Mouse (Mus musculus) neural tube, embryonic 13.5 days (tissue): Measurements from ENCODE around the gene Wwox. TPM values are rescaled to one million over a fixed set of nuclear protein-coding genes. Genes with fewer than 3 reads are reported as not detected.

Experiments
- ATAC-seq: fragments of 200-750 bp; cut with Nextera tagmentation; 2 replicates; pipeline ENCODE4 v1.8.0; 2017; ENCODE audit warnings: low read depth, mild to moderate bottlenecking, moderate TSS enrichment, moderate library complexity
- H3K27ac ChIP-seq: fragments of 300-500 bp; sonication (generic); replicated peaks from 2 replicates; pipeline ENCODE4 v1.5.1; 2015; ENCODE audit warnings: moderate library complexity, mild to moderate bottlenecking, inconsistent platforms
- H3K27me3 ChIP-seq: fragments of 300-500 bp; sonication (generic); 2 replicates; pipeline ENCODE4 v1.6.1; 2015; ENCODE audit warnings: mild to moderate bottlenecking, inconsistent platforms
- H3K36me3 ChIP-seq: fragments of 300-500 bp; sonication (generic); 2 replicates; pipeline ENCODE4 v1.6.1; 2015; ENCODE audit warnings: mild to moderate bottlenecking, inconsistent platforms
- H3K4me1 ChIP-seq: fragments of 300-500 bp; sonication (generic); replicated peaks from 2 replicates; pipeline ENCODE4 v1.6.1; 2015; ENCODE audit warnings: inconsistent platforms
- H3K4me2 ChIP-seq: fragments of 300-500 bp; sonication (generic); 2 replicates; pipeline ENCODE4 v1.6.1; 2015; ENCODE audit warnings: inconsistent platforms, mild to moderate bottlenecking, moderate library complexity
- H3K4me3 ChIP-seq: fragments of 300-500 bp; sonication (generic); 2 replicates; pipeline ENCODE4 v1.5.1; 2015; ENCODE audit warnings: mild to moderate bottlenecking, inconsistent platforms
- H3K9ac ChIP-seq: fragments of 300-500 bp; sonication (generic); 2 replicates; pipeline ENCODE4 v1.6.1; 2015; ENCODE audit warnings: moderate library complexity, mild to moderate bottlenecking, inconsistent platforms
- H3K9me3 ChIP-seq: fragments of 300-500 bp; sonication (generic); 2 replicates; pipeline ENCODE4 v1.6.1; 2016; ENCODE audit warnings: inconsistent platforms
- WGBS: fragments of 180-500 bp; shearing (Covaris S2); methylation state at CpG from one replicate; pipeline ENCODE4 v1.1.7; 2015; 5-methylcytosine and 5-hydroxymethylcytosine counted together
- polyA plus RNA-seq: library from polyadenylated mRNA; unstranded; fragments of >200 nt; fragmentation: Nextera tagmentation; extraction: Ambion mirVana; gene quantifications from 2 replicates; pipeline ENCODE4 v1.2.1, GENCODE M21; 2015

Wwox gene
- polyA plus RNA-seq, 1 experiment from 2014 or later: 12.8 TPM

- WGBS: 53% methylated on average over 14 of the region's 14 CpGs
- 0 out of 2 replicates have a peak overlapping the region, but pooled peaks have one; percentile 11 for H3K4me2 ChIP-seq
- peak; percentile 23; the same call in 1 of the 2 replicates for ATAC-seq
Measured at GRCm38 (mm10) chr8:114650789-114651188, 211.3 kb downstream of the Wwox start.

GRCm38 (mm10) chr8:114657789-114658188, 218.3 kb downstream of the Wwox start:
- no peak overlapping the region for H3K4me2 ChIP-seq
- no peak overlapping the region for H3K4me3 ChIP-seq
- no peak overlapping the region for H3K9ac ChIP-seq
- no peak for ATAC-seq
- whole genome bisulfite sequencing: 61% methylated on average over 4 of the region's 4 CpGs
- H3K9me3 ChIP-seq: no peaks in the 10 kb centered on the region
- no peak overlapping the region for H3K27ac ChIP-seq
- H3K36me3 ChIP-seq: no peaks in the 10 kb centered on the region
- H3K4me1 ChIP-seq: peaks cover 16% of the 10 kb centered on the region
- no peaks in the 10 kb centered on the region for H3K27me3 ChIP-seq

More at GRCm38 (mm10) chr8:114650789-114651188, 211.3 kb downstream of the Wwox start:
- H3K9me3 ChIP-seq: no peaks in the 10 kb centered on the region
- H3K27me3 ChIP-seq: no peaks in the 10 kb centered on the region
- no peaks in the 10 kb centered on the region for H3K36me3 ChIP-seq
- H3K9ac ChIP-seq: no peak overlapping the region
- peak overlapping the region; percentile 67 for H3K27ac ChIP-seq
- no peak overlapping the region for H3K4me3 ChIP-seq
- peaks cover 18% of the 10 kb centered on the region for H3K4me1 ChIP-seq

GRCm38 (mm10) chr8:114658475-114658874, 219.0 kb downstream of the Wwox start:
- Histone ChIP-seq H3K4me2 (no peak overlapping the region), H3K9ac (no peak overlapping the region), H3K27ac (no peak overlapping the region; the same call in 1 of the 2 replicates), H3K27me3 (no peaks in the 10 kb centered on the region), H3K9me3 (no peaks in the 10 kb centered on the region), H3K36me3 (no peaks in the 10 kb centered on the region), H3K4me3 (no peak overlapping the region), H3K4me1 (peaks cover 16% of the 10 kb centered on the region)
- no peak for ATAC-seq
- 52% methylated on average over 4 of the region's 4 CpGs for WGBS

- 80% methylated on average over 7 of the region's 7 CpGs for WGBS
- no peaks in the 10 kb centered on the region for H3K9me3 ChIP-seq
Measured at GRCm38 (mm10) chr8:114663053-114663452, 223.6 kb downstream of the Wwox start.

GRCm38 (mm10) chr8:114665521-114665920, 226.1 kb downstream of the Wwox start:
- Histone ChIP-seq H3K27me3 (no peaks in the 10 kb centered on the region), H3K4me3 (no peak overlapping the region)
- 61% methylated on average over 6 of the region's 6 CpGs for WGBS

More at GRCm38 (mm10) chr8:114663053-114663452, 223.6 kb downstream of the Wwox start:
- Histone ChIP-seq H3K36me3 (no peaks in the 10 kb centered on the region), H3K27ac (no peak overlapping the region), H3K9ac (no peak overlapping the region), H3K27me3 (no peaks in the 10 kb centered on the region), H3K4me1 (peaks cover 11% of the 10 kb centered on the region), H3K4me3 (no peak overlapping the region), H3K4me2 (no peak overlapping the region)
- no peak for ATAC-seq

GRCm38 (mm10) chr8:114670801-114671200, 231.3 kb downstream of the Wwox start:
- no peak overlapping the region for H3K4me2 ChIP-seq
- H3K27me3 ChIP-seq: no peaks in the 10 kb centered on the region
- no peak overlapping the region for H3K9ac ChIP-seq
- H3K27ac ChIP-seq: no peak overlapping the region
- no peak for ATAC-seq
- 67% methylated on average over 6 of the region's 6 CpGs for WGBS
- H3K4me3 ChIP-seq: no peak overlapping the region
- H3K36me3 ChIP-seq: no peaks in the 10 kb centered on the region
- peaks cover 3% of the 10 kb centered on the region; the same call in 1 of the 2 replicates for H3K4me1 ChIP-seq
- no peaks in the 10 kb centered on the region for H3K9me3 ChIP-seq

More at GRCm38 (mm10) chr8:114665521-114665920, 226.1 kb downstream of the Wwox start:
- Histone ChIP-seq H3K4me1 (no peaks in the 10 kb centered on the region), H3K36me3 (no peaks in the 10 kb centered on the region), H3K9ac (no peak overlapping the region), H3K27ac (no peak overlapping the region), H3K4me2 (no peak overlapping the region), H3K9me3 (no peaks in the 10 kb centered on the region)
- no peak for ATAC-seq

- 78% methylated on average over 9 of the region's 9 CpGs for WGBS
- Histone ChIP-seq H3K4me1 (peaks cover 3% of the 10 kb centered on the region; the same call in 1 of the 2 replicates), H3K4me2 (no peak overlapping the region), H3K9me3 (no peaks in the 10 kb centered on the region), H3K27ac (no peak overlapping the region), H3K27me3 (no peaks in the 10 kb centered on the region), H3K4me3 (no peak overlapping the region), H3K9ac (no peak overlapping the region), H3K36me3 (no peaks in the 10 kb centered on the region)
- ATAC-seq: no peak
Measured at GRCm38 (mm10) chr8:114671237-114671674, 231.8 kb downstream of the Wwox start.

- ATAC-seq: no peak
- Histone ChIP-seq H3K4me2 (no peak overlapping the region), H3K27ac (no peak overlapping the region), H3K4me1 (peaks cover 3% of the 10 kb centered on the region; the same call in 1 of the 2 replicates), H3K36me3 (no peaks in the 10 kb centered on the region), H3K9ac (no peak overlapping the region), H3K9me3 (no peaks in the 10 kb centered on the region), H3K4me3 (no peak overlapping the region), H3K27me3 (no peaks in the 10 kb centered on the region)
- WGBS: 95% methylated on average over 3 of the region's 3 CpGs
Measured at GRCm38 (mm10) chr8:114673416-114673815, 234.0 kb downstream of the Wwox start.

- Histone ChIP-seq H3K27me3 (no peaks in the 10 kb centered on the region), H3K9me3 (no peaks in the 10 kb centered on the region), H3K27ac (no peak overlapping the region), H3K4me2 (no peak overlapping the region), H3K4me3 (no peak overlapping the region), H3K36me3 (no peaks in the 10 kb centered on the region), H3K9ac (no peak overlapping the region), H3K4me1 (peaks cover 16% of the 10 kb centered on the region; the same call in 1 of the 2 replicates)
- 63% methylated on average over 7 of the region's 7 CpGs for WGBS
- no peak for ATAC-seq
Measured at GRCm38 (mm10) chr8:114675151-114675550, 235.7 kb downstream of the Wwox start.

- Histone ChIP-seq H3K27ac (no peak overlapping the region), H3K4me3 (no peak overlapping the region), H3K36me3 (no peaks in the 10 kb centered on the region), H3K27me3 (no peaks in the 10 kb centered on the region), H3K4me2 (no peak overlapping the region), H3K9me3 (no peaks in the 10 kb centered on the region), H3K4me1 (peaks cover 22% of the 10 kb centered on the region), H3K9ac (no peak overlapping the region)
- ATAC-seq: no peak
- 82% methylated on average over 2 of the region's 2 CpGs for WGBS
Measured at GRCm38 (mm10) chr8:114676918-114677317, 237.5 kb downstream of the Wwox start.

GRCm38 (mm10) chr8:114677551-114678127, 238.2 kb downstream of the Wwox start:
- no peaks in the 10 kb centered on the region for H3K9me3 ChIP-seq
- no peak overlapping the region for H3K4me2 ChIP-seq
- H3K4me1 ChIP-seq: peaks cover 24% of the 10 kb centered on the region
- no peaks in the 10 kb centered on the region for H3K27me3 ChIP-seq
- no peaks in the 10 kb centered on the region for H3K36me3 ChIP-seq
- no peak overlapping the region for H3K4me3 ChIP-seq
- WGBS: 67% methylated on average over 6 of the region's 6 CpGs
- no peak overlapping the region for H3K9ac ChIP-seq
- no peak for ATAC-seq
- H3K27ac ChIP-seq: no peak overlapping the region

- H3K4me2 ChIP-seq: no peak overlapping the region
- ATAC-seq: no peak; the same call in 1 of the 2 replicates
- H3K4me1 ChIP-seq: peaks cover 24% of the 10 kb centered on the region
- no peaks in the 10 kb centered on the region for H3K36me3 ChIP-seq
- H3K27me3 ChIP-seq: no peaks in the 10 kb centered on the region
- H3K9ac ChIP-seq: no peak overlapping the region
- H3K4me3 ChIP-seq: no peak overlapping the region
- WGBS: 62% methylated on average over 14 of the region's 14 CpGs
- H3K27ac ChIP-seq: peak overlapping the region; percentile 33; the same call in 1 of the 2 replicates
- H3K9me3 ChIP-seq: no peaks in the 10 kb centered on the region
Measured at GRCm38 (mm10) chr8:114679386-114680098, 240.1 kb downstream of the Wwox start.
